Mouse (Mus musculus): Measurements from ENCODE around the gene Eif3l. TPM values are rescaled to one million over a fixed set of nuclear protein-coding genes. Genes with fewer than 3 reads are reported as not detected.
A peak's percentile ranks its signal among the peaks of the same experiment; 100 is the strongest.

Gene Eif3l
- polyA plus RNA-seq, 1 experiment from 2014 or later: 207 TPM

GRCm38 (mm10) chr15:79099456-79099855 lies 24.5 kb downstream of the Eif3l start:
- Histone ChIP-seq H3K4me3 (no peak overlapping the region), H3K4me2 (no peak overlapping the region), H3K4me1 (0 out of 2 replicates have a peak, but pooled peaks cover 6% of the 10 kb centered on the region), H3K27me3 (no peaks in the 10 kb centered on the region), H3K9ac (no peak overlapping the region), H3K27ac (no peak overlapping the region), H3K9me3 (replicated peaks) (no peaks in the 10 kb centered on the region), H3K36me3 (ENCODE audit: poor library complexity, severe bottlenecking) (peaks cover 21% of the 10 kb centered on the region)
- ATAC-seq: no peak
- 73% methylated on average over 4 of the region's 4 CpGs for WGBS

GRCm38 (mm10) chr15:79100391-79100790 lies 25.4 kb downstream of the Eif3l start:
- Histone ChIP-seq H3K27ac (no peak overlapping the region), H3K9me3 (replicated peaks) (no peaks in the 10 kb centered on the region), H3K27me3 (no peaks in the 10 kb centered on the region), H3K4me1 (0 out of 2 replicates have a peak, but pooled peaks cover 6% of the 10 kb centered on the region), H3K36me3 (ENCODE audit: poor library complexity, severe bottlenecking) (peaks cover 13% of the 10 kb centered on the region), H3K9ac (no peak overlapping the region), H3K4me3 (no peak overlapping the region), H3K4me2 (no peak overlapping the region)
- no peak for ATAC-seq
- WGBS: 80% methylated on average over 4 of the region's 4 CpGs

- 0 out of 2 replicates have a peak, but pooled peaks cover 2% of the 10 kb centered on the region for H3K27me3 ChIP-seq
- ATAC-seq: no peak
- no peak overlapping the region for H3K4me2 ChIP-seq
- H3K4me1 ChIP-seq: 0 out of 2 replicates have a peak, but pooled peaks cover 6% of the 10 kb centered on the region
- no peaks in the 10 kb centered on the region for H3K9me3 ChIP-seq (replicated peaks)
- H3K4me3 ChIP-seq: no peak overlapping the region
- H3K27ac ChIP-seq: no peak overlapping the region
- H3K9ac ChIP-seq: peak overlapping the region; percentile 6; the same call in 1 of the 2 replicates
- peaks cover 2% of the 10 kb centered on the region for H3K36me3 ChIP-seq (ENCODE audit: poor library complexity, severe bottlenecking)
Observed at GRCm38 (mm10) chr15:79101531-79101930, 26.6 kb downstream of the Eif3l start.

GRCm38 (mm10) chr15:79103264-79103663 lies 28.3 kb downstream of the Eif3l start:
- H3K4me3 ChIP-seq: no peak overlapping the region
- H3K27ac ChIP-seq: no peak overlapping the region
- H3K36me3 ChIP-seq (ENCODE audit: poor library complexity, severe bottlenecking): no peaks in the 10 kb centered on the region
- H3K9ac ChIP-seq: no peak overlapping the region
- H3K9me3 ChIP-seq (replicated peaks): no peaks in the 10 kb centered on the region
- peaks cover 2% of the 10 kb centered on the region; the same call in 1 of the 2 replicates for H3K27me3 ChIP-seq
- ATAC-seq: no peak
- no peak overlapping the region for H3K4me2 ChIP-seq
- H3K4me1 ChIP-seq: peaks cover 2% of the 10 kb centered on the region
- WGBS: 65% methylated on average over 10 of the region's 10 CpGs

- Histone ChIP-seq H3K9me3 (replicated peaks) (no peaks in the 10 kb centered on the region), H3K4me2 (no peak overlapping the region), H3K36me3 (ENCODE audit: poor library complexity, severe bottlenecking) (no peaks in the 10 kb centered on the region), H3K4me3 (no peak overlapping the region), H3K27me3 (peaks cover 2% of the 10 kb centered on the region; the same call in 1 of the 2 replicates), H3K9ac (no peak overlapping the region), H3K4me1 (peaks cover 24% of the 10 kb centered on the region), H3K27ac (no peak overlapping the region)
- WGBS: 51% methylated on average over 2 of the region's 2 CpGs
- ATAC-seq: no peak
Observed at GRCm38 (mm10) chr15:79105804-79106203, 30.8 kb downstream of the Eif3l start.

- Histone ChIP-seq H3K4me3 (no peak overlapping the region), H3K36me3 (ENCODE audit: poor library complexity, severe bottlenecking) (no peaks in the 10 kb centered on the region), H3K27me3 (peaks cover 2% of the 10 kb centered on the region; the same call in 1 of the 2 replicates), H3K4me1 (peaks cover 34% of the 10 kb centered on the region), H3K9ac (no peak overlapping the region), H3K27ac (no peak overlapping the region), H3K9me3 (replicated peaks) (no peaks in the 10 kb centered on the region), H3K4me2 (peak overlapping the region; percentile 96)
- no peak for ATAC-seq
- 30% methylated on average over 7 of the region's 7 CpGs for WGBS
Observed at GRCm38 (mm10) chr15:79107966-79108365, 33.0 kb downstream of the Eif3l start.

- H3K4me3 ChIP-seq: peak within 1 kb of the TSS; percentile 90
- H3K4me1 ChIP-seq: peaks cover 34% of the 10 kb centered on the region
- H3K9ac ChIP-seq: peak within 1 kb of the TSS; percentile 89
- WGBS: under 1% methylated on average over 66 of the region's 85 CpGs
- H3K27ac ChIP-seq: peak within 1 kb of the TSS; percentile 51
- H3K4me2 ChIP-seq: peak within 1 kb of the TSS; percentile 96
- H3K36me3 ChIP-seq (ENCODE audit: poor library complexity, severe bottlenecking): no peaks in the 10 kb centered on the region
- H3K9me3 ChIP-seq (replicated peaks): no peaks in the 10 kb centered on the region
- peak; percentile 79 for ATAC-seq
- peaks cover 2% of the 10 kb centered on the region; the same call in 1 of the 2 replicates for H3K27me3 ChIP-seq
Observed at GRCm38 (mm10) chr15:79108421-79109320, 33.7 kb downstream of the Eif3l start, which contains the start of gene Micall1. Micall1 (plus strand) TSS chr15:79108898.

- H3K36me3 ChIP-seq (ENCODE audit: poor library complexity, severe bottlenecking): no peaks in the 10 kb centered on the region
- peak overlapping the region; percentile 90 for H3K4me3 ChIP-seq
- peaks cover 34% of the 10 kb centered on the region for H3K4me1 ChIP-seq
- H3K9ac ChIP-seq: peak overlapping the region; percentile 89
- H3K27me3 ChIP-seq: peaks cover 2% of the 10 kb centered on the region; the same call in 1 of the 2 replicates
- no peaks in the 10 kb centered on the region for H3K9me3 ChIP-seq (replicated peaks)
- H3K4me2 ChIP-seq: peak overlapping the region; percentile 96
- peak overlapping the region; percentile 51 for H3K27ac ChIP-seq
- peak; percentile 71 for ATAC-seq
- WGBS: under 1% methylated on average over 41 of the region's 46 CpGs
Observed at GRCm38 (mm10) chr15:79109321-79109934, 34.4 kb downstream of the Eif3l start.

GRCm38 (mm10) chr15:79110031-79110430 lies 35.1 kb downstream of the Eif3l start:
- Histone ChIP-seq H3K4me3 (peak overlapping the region; percentile 90), H3K4me2 (peak overlapping the region; percentile 96), H3K36me3 (ENCODE audit: poor library complexity, severe bottlenecking) (peaks cover 1% of the 10 kb centered on the region; the same call in 1 of the 2 replicates), H3K27me3 (peaks cover 2% of the 10 kb centered on the region; the same call in 1 of the 2 replicates), H3K4me1 (peaks cover 34% of the 10 kb centered on the region), H3K9me3 (replicated peaks) (no peaks in the 10 kb centered on the region), H3K27ac (no peak overlapping the region), H3K9ac (peak overlapping the region; percentile 89)
- ATAC-seq: no peak
- WGBS: 22% methylated on average over 9 of the region's 9 CpGs

- H3K4me3 ChIP-seq: peak overlapping the region; percentile 90
Observed at GRCm38 (mm10) chr15:79110528-79110927, 35.5 kb downstream of the Eif3l start.

GRCm38 (mm10) chr15:79111774-79112173 lies 36.8 kb downstream of the Eif3l start:
- 70% methylated on average over 4 of the region's 4 CpGs for WGBS
- Histone ChIP-seq H3K27ac (no peak overlapping the region), H3K27me3 (no peaks in the 10 kb centered on the region; the same call in 1 of the 2 replicates), H3K4me1 (peaks cover 34% of the 10 kb centered on the region), H3K4me2 (no peak overlapping the region), H3K9ac (no peak overlapping the region), H3K4me3 (no peak overlapping the region), H3K9me3 (replicated peaks) (no peaks in the 10 kb centered on the region), H3K36me3 (ENCODE audit: poor library complexity, severe bottlenecking) (peaks cover 9% of the 10 kb centered on the region; the same call in 1 of the 2 replicates)
- ATAC-seq: no peak

More at GRCm38 (mm10) chr15:79110528-79110927, 35.5 kb downstream of the Eif3l start:
- Histone ChIP-seq H3K36me3 (ENCODE audit: poor library complexity, severe bottlenecking) (peaks cover 6% of the 10 kb centered on the region; the same call in 1 of the 2 replicates), H3K27me3 (peaks cover 2% of the 10 kb centered on the region; the same call in 1 of the 2 replicates), H3K9me3 (replicated peaks) (no peaks in the 10 kb centered on the region), H3K27ac (no peak overlapping the region), H3K9ac (peak overlapping the region; percentile 89), H3K4me1 (peaks cover 34% of the 10 kb centered on the region), H3K4me2 (peak overlapping the region; percentile 96)
- no peak for ATAC-seq
- WGBS: 66% methylated on average over 2 of the region's 2 CpGs

- Histone ChIP-seq H3K4me3 (no peak overlapping the region), H3K27me3 (no peaks in the 10 kb centered on the region), H3K4me2 (no peak overlapping the region), H3K36me3 (ENCODE audit: poor library complexity, severe bottlenecking) (peaks cover 29% of the 10 kb centered on the region; the same call in 1 of the 2 replicates), H3K4me1 (peaks cover 15% of the 10 kb centered on the region), H3K9me3 (replicated peaks) (no peaks in the 10 kb centered on the region), H3K9ac (no peak overlapping the region), H3K27ac (no peak overlapping the region)
- ATAC-seq: no peak
- WGBS: 74% methylated on average over 5 of the region's 5 CpGs
Observed at GRCm38 (mm10) chr15:79115276-79115675, 40.3 kb downstream of the Eif3l start.
